Mouse (Mus musculus): ENCODE results near the gene Olfr1449. TPM values are rescaled to one million over a fixed set of nuclear protein-coding genes. Genes with fewer than 3 reads are reported as not detected.
"Not testable (repeated sequence)": the region's sequence is repeated elsewhere in the genome, so short reads cannot be mapped to it uniquely, and the experiment has no call there.

Gene Olfr1449
- not detected in 2 replicates for total RNA-seq (2021)
- long read RNA-seq, result 0 reads

DNA sequence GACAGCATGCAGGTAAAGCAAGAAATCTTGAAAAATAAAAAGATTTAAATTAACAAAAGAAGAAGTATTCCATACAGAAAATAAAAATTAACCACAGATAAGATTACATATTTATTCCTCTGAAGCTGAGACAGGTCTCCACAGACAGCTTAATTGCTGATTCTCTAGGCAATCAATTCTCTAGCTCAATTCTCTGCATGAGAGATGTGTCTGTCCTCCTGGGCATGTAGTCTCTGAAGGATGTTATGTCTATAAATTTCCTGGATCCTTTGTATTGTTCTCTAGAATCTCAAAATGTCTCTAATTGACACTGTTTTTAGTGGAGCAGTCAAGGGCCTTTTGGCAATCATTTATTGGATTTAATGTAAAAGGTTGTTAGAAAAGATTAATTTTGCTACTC is at the start of gene Olfr1449:
Gene Olfr1449, plus strand, starts transcription at position 301 of the 400 bp plus-strand sequence.
- no peak for DNase-seq

DNA sequence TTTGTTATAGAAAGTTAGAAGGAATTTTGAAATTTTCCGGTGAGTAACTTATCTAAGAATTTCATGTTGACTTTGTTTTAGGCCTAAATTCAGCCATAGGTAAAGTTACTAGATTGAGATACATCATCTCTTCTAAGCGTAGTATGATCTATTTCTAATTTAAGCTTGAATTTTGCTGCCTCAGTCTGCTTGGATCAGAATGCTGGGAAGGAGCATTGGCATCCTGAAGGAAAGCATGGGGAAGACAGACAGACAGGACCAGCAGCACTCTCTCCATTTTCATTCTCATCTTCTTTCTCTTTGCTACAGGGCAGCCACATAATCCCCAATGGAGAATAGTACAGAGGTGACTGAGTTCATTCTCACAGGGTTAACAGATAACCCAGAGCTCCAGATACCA is 47.1 kb upstream of the Olfr1449 start, which contains the start of gene Olfr1445:
Gene Olfr1445, plus strand, starts transcription at position 301 of the 400 bp plus-strand sequence.
- DNase-seq, result no peak

DNA sequence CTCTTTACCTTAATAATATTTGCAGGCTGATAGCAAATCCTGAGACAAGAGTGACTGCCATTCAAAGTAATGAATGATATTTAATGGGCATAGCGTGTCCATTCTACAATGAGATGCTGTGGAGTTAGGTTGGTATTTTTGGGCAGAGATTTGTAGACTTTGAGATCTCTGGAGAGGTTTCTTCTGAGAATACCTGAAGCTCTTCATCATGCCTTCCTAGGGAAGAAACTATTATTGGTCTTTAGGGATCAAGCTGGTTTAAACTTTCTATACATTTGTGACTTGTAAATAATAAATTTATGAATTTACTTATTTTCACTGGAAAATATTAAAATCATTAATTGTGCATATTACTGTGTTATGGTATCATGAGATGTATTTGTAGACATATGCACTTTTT is 37.2 kb upstream of the Olfr1449 start, which contains the start of gene Olfr1446:
Gene Olfr1446, minus strand, starts transcription at position 101 of the 400 bp plus-strand sequence.
- DNase-seq, result no peak

DNA sequence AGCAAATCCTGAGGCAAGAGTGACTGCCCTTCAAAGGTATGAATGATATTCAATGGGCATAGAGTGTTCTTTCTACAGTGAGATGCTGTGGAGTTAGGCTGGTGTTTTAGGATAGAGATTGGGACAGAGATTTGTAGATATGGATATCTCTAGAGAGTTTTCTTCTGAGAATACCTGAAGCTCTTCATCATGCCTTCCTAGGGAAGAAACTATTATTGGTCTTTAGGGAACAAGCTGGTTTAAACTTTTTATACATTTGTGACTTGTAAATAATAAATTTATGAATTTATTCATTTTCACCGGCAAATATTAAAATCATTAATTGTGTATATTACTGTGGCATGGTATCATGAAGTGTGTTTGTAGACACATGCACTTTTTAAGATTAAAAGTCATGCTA is 27.0 kb upstream of the Olfr1449 start, which contains the start of gene Olfr1447:
Gene Olfr1447, minus strand, starts transcription at position 101 of the 400 bp plus-strand sequence.
- no peak for DNase-seq

DNA sequence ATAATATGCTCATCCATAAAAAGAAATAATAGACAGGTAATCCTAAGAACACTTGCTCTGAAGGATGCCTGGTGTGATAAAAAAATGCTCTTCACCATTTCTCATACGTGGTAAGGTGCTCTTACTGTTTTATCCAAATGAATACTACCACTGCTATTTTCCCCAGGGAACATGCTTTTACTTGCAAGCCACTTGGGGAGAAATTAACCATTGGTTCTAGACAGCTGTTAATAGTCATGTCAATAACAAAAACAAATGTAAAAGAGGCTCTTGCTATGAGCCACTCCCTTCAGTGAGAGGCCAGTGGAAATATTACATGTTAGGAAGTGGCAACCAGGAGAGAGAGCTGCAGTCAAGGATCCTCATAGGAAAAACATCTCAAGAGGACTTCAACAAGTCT is 6.3 kb upstream of the Olfr1449 start, which contains the start of gene Olfr1448:
Gene Olfr1448, minus strand, starts transcription at position 101 of the 400 bp plus-strand sequence.
- DNase-seq, result no peak

DNA sequence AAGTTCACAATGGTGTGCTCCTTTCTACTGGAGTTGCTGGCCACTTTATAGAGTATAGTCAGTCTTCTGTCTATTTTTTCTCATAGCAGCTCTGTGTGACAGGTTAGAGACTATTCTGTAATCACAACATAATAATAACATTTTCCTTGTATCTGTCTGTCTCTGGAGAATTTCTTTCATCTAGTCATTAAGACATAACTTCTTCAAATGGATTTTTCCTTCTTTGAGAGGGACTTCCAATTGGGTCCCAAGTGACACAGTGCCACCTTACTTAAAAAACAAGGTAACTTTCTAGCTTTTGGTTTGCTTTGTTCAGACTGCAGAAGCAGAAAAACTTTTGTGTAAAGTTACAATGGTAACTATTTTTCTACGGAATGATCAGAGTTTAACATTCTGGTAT is 19.3 kb downstream of the Olfr1449 start, which contains the start of gene Olfr1450:
Gene Olfr1450, plus strand, starts transcription at position 301 of the 400 bp plus-strand sequence.
- DNase-seq, result no peak

DNA sequence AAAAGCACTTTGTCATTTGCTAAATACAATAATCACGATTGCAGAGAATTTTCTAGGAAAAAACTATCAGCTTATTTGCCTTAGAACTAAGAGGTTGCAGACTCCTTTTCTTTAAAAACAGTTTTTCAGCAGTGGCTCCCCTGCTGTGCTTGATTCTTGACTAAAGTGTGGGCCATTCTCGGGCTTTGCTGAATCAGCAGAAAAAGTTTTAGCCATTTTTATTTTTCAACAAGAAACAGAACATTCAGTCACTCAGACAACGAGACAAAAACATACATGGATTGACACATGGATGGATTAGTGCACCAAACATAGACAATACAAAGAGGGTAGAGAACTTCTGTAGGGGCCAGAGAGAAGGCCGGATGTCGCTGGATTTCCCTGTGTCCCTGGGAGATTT is 39.4 kb downstream of the Olfr1449 start:
- DNase-seq, result not testable (repeated sequence)

Other genes with a start within 250 kb of the Olfr1449 start
- gene Keg1, start 235.1 kb upstream of the Olfr1449 start, total RNA-seq (2021), result not detected in 2 replicates
- 0.90 and 3.3 TPM in 2 replicates for gene Cntf, start 165.2 kb upstream of the Olfr1449 start, total RNA-seq (2021)
- gene Zfp91, start 134.7 kb upstream of the Olfr1449 start, total RNA-seq (2021), result 83.3 and 85.7 TPM in 2 replicates
- 2.1 and 2.2 TPM in 2 replicates for gene Lpxn, start 134.6 kb upstream of the Olfr1449 start, total RNA-seq (2021)
- gene Gm5244, start 84.2 kb upstream of the Olfr1449 start, total RNA-seq (2021), result not detected in 2 replicates
- not detected in 2 replicates for gene Olfr1444, start 73.6 kb upstream of the Olfr1449 start, total RNA-seq (2021)
- not detected in 2 replicates for gene Olfr1445, start 47.0 kb upstream of the Olfr1449 start, total RNA-seq (2021)
- not detected in 2 replicates for gene Olfr1446, start 37.3 kb upstream of the Olfr1449 start, total RNA-seq (2021)
- not detected in 2 replicates for gene Olfr1447, start 27.1 kb upstream of the Olfr1449 start, total RNA-seq (2021)
- not detected in 2 replicates for gene Olfr1448, start 6.4 kb upstream of the Olfr1449 start, total RNA-seq (2021)
- not detected in 2 replicates for gene Olfr1450, start 19.4 kb downstream of the Olfr1449 start, total RNA-seq (2021)
- not detected in 2 replicates for gene Olfr1451, start 64.2 kb downstream of the Olfr1449 start, total RNA-seq (2021)
- not detected in 2 replicates for gene Olfr1453, start 97.5 kb downstream of the Olfr1449 start, total RNA-seq (2021)
- gene Olfr1454, start 129.8 kb downstream of the Olfr1449 start, total RNA-seq (2021), result not detected in 2 replicates
- gene Olfr1457, start 167.1 kb downstream of the Olfr1449 start, total RNA-seq (2021), result not detected in 2 replicates
- gene Olfr1458, start 175.9 kb downstream of the Olfr1449 start, total RNA-seq (2021), result not detected in 2 replicates
- 0.09 TPM in 1 of 2 replicates, not detected in the other for gene Olfr1459, start 218.7 kb downstream of the Olfr1449 start, total RNA-seq (2021)
- gene Olfr1461, start 232.2 kb downstream of the Olfr1449 start, total RNA-seq (2021), result not detected in 2 replicates

All from adrenal gland, postnatal 25 days (tissue).